Mouse (Mus musculus) testis, adult 2 months (tissue): ENCODE data around the gene Dctn1. TPM values are rescaled to one million over a fixed set of nuclear protein-coding genes. Genes with fewer than 3 reads are reported as not detected.
A peak's percentile ranks its signal among the peaks of the same experiment; 100 is the strongest.
"Not testable (repeated sequence)": the region's sequence is repeated elsewhere in the genome, so short reads cannot be mapped to it uniquely, and the experiment has no call there.

Source experiments
- H3K27ac ChIP-seq: fragments of 200-500 bp; 2 replicates; pipeline ENCODE4 v1.5.1; 2012; ENCODE audit warnings: low read depth, low read length; ENCODE audit not compliant: control insufficient read depth, insufficient read depth
- H3K27me3 ChIP-seq: fragments of 200-500 bp; 2 replicates; pipeline ENCODE4 v1.6.1; 2012; ENCODE audit warnings: mild to moderate bottlenecking, low read length, moderate library complexity; ENCODE audit not compliant: control insufficient read depth, insufficient read depth
- H3K36me3 ChIP-seq: fragments of 200-500 bp; 2 replicates; pipeline ENCODE4 v1.6.1; 2012; ENCODE audit warnings: mild to moderate bottlenecking, low read length; ENCODE audit not compliant: control insufficient read depth, insufficient read depth
- H3K4me1 ChIP-seq: fragments of 200-500 bp; 2 replicates; pipeline ENCODE4 v1.6.1; 2012; ENCODE audit warnings: low read length; ENCODE audit not compliant: control insufficient read depth, insufficient read depth
- H3K4me3 ChIP-seq: fragments of 200-500 bp; 2 replicates; pipeline ENCODE4 v1.5.1; 2012; ENCODE audit warnings: low read depth, mild to moderate bottlenecking, low read length, moderate library complexity, mixed read lengths; ENCODE audit not compliant: control insufficient read depth
- CTCF ChIP-seq: fragments of 200-500 bp; IDR thresholded peaks from 2 replicates; pipeline ENCODE4 v1.5.1; 2012; ENCODE audit warnings: low read depth, mild to moderate bottlenecking, inconsistent platforms, low read length, moderate library complexity; ENCODE audit not compliant: control insufficient read depth, insufficient read depth, insufficient replicate concordance
- POLR2A ChIP-seq: fragments of 200-500 bp; IDR thresholded peaks from 2 replicates; pipeline ENCODE4 v1.6.1; 2012; ENCODE audit warnings: low read depth, mild to moderate bottlenecking, inconsistent platforms, low read length, moderate library complexity; ENCODE audit not compliant: control insufficient read depth
- polyA plus RNA-seq: library from polyadenylated mRNA; depleted of rRNA; stranded (reverse); fragments of >200 nt; gene quantifications from 2 replicates; pipeline ENCODE4 v1.2.3, GENCODE M21; 2012

Dctn1 gene
- polyA plus RNA-seq, 1 experiment: 49.3 TPM

DNA sequence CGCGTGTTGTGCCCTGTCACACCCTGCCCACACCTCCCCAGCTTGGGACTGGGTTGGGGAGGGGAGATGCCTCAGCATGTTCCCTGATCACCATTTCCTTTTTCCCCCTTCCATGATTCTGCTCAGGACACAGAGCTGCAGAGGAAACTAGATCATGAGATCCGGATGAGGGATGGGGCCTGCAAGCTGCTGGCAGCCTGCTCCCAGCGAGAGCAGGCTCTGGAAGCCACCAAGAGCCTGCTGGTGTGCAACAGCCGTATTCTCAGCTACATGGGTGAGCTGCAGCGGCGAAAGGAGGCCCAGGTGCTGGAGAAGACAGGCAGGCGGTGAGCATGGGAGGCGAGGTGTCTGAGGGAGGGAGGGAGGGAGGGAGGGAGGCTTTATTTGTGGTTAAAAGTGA, 19.9 kb upstream of the Dctn1 start:
- no peak overlapping the region for H3K27ac ChIP-seq
- no peak overlapping the region for H3K4me3 ChIP-seq
- TF ChIP-seq POLR2A (no peak), CTCF (no peak)
- no peaks in the 10 kb centered on the region for H3K36me3 ChIP-seq
- peaks cover 7% of the 10 kb centered on the region for H3K4me1 ChIP-seq
- H3K27me3 ChIP-seq: no peaks in the 10 kb centered on the region

DNA sequence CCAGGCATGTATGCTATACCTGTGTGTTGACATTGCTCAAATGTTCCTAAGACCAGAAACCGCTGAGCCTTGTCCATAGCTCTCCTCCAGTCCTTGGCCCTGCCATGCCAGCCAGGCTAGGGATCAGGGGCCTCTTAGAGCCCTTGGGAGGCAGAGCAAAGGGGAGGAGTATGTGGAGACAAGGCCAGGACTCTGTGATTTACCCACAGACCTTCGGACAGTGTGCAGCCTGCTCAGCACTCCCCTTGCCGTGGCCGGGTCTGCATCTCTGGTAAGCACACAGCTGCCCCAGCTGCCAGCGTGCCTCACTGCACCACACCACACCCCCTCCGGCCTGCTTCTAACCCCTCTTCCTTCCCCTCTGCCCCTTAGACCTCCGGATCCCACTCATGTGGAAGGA, 18.4 kb upstream of the Dctn1 start:
- TF ChIP-seq CTCF: no peak
- no peak for TF ChIP-seq POLR2A
- Histone ChIP-seq H3K4me1 (peaks cover 2% of the 10 kb centered on the region), H3K4me3 (no peak overlapping the region), H3K36me3 (no peaks in the 10 kb centered on the region), H3K27ac (no peak overlapping the region), H3K27me3 (no peaks in the 10 kb centered on the region)

DNA sequence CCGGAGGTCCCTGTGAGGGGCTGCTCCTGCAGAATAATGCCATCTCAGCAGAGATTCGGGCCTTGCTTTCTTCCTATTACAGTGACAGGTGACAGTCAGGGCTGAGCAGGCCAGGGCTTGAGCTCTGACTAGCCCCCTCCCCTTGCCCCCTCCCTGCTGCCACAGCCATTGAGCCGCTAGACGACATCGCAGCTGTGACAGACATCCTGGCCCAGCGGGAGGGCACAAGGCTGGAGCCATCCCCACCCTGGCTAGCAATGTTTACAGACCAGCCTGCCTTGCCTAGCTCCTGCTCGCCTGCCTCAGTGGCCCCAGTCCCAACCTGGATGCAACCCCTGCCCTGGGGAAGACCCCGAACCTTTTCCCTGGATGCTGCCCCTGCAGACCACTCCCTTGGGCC, 14.0 kb upstream of the Dctn1 start:
- no peak overlapping the region for H3K4me3 ChIP-seq
- no peaks in the 10 kb centered on the region for H3K36me3 ChIP-seq
- TF ChIP-seq CTCF (no peak), POLR2A (no peak)
- no peak overlapping the region for H3K27ac ChIP-seq
- H3K27me3 ChIP-seq: no peaks in the 10 kb centered on the region
- H3K4me1 ChIP-seq: peaks cover 6% of the 10 kb centered on the region; the same call in 1 of the 2 replicates

DNA sequence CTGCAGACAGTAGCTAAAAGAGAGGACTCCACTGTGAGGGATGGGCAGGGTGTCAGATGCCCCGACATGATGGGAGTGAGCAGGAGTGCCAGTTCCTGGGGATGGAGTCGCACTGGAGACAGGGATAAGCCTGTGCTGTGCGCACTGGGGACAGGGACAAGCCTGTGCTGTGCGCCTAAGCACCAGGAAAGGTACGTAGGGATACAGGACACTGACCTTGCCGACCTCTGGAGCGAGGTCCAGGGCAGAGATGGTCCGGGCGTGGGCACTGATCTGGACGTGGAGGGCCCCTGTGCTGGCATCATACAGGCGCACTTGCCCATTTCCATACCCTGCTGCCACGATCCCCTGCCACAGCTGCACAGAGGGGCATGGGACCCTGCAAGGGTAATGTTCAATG, 12.7 kb upstream of the Dctn1 start:
- Histone ChIP-seq H3K4me3 (no peak overlapping the region), H3K36me3 (no peaks in the 10 kb centered on the region), H3K4me1 (peaks cover 6% of the 10 kb centered on the region; the same call in 1 of the 2 replicates), H3K27me3 (no peaks in the 10 kb centered on the region), H3K27ac (no peak overlapping the region)
- TF ChIP-seq CTCF (no peak), POLR2A (no peak)

DNA sequence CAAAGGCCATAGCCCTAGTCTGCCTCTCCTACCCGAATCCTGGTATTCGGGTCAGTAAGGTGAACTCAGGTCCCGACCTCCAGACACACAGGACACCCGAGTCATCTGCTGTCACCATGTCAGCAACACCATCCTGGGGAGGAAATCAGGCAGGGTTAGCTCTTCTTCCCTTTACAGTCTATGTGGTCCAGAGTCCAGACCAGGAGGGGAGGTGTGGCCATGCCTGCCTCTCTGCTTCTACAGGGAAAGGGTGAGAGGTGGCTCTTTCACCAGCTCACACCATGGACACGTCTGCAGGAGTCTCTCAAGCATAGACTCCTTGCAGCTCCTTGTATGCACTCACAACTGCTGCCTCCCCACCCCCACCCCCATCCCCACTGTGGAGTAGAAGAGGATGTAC, 12.2 kb upstream of the Dctn1 start:
- Histone ChIP-seq H3K4me3 (no peak overlapping the region), H3K36me3 (no peaks in the 10 kb centered on the region), H3K27me3 (no peaks in the 10 kb centered on the region), H3K4me1 (peaks cover 6% of the 10 kb centered on the region; the same call in 1 of the 2 replicates), H3K27ac (no peak overlapping the region)
- TF ChIP-seq CTCF (no peak), POLR2A (no peak)

DNA sequence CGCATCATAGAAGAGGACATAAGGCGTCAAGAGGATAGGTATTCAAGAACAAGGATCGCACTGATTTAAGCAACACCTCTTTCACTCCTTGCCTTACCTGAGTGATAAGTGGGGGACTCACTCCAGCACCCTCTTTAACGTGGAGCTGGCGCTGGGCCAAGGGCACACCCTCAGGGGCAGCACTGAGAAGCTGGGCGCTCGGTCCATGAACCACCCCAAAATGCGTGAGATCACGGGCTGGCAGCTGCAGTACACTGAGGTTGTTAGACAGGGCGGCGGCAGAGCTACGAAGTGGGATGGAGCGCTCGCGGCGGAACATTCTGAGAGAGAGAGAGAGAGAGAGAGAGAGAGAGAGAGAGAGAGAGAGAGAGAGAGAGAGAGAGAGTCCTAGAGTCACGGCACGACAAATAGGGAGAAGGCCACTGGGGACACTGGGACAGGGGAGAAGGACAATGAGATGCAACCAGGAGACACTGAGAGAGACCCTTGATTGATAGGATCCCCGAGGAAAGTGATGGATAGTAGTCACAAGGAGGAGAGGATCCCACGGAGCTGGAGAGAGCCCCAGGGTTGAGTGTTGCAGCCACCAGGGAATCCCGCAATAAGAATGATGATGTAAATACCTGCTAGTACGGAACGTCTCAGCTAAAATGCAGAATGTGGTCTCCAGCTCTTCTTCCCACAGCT, 10.0 kb upstream of the Dctn1 start:
- H3K27ac ChIP-seq: peak overlapping the region; percentile 50

DNA sequence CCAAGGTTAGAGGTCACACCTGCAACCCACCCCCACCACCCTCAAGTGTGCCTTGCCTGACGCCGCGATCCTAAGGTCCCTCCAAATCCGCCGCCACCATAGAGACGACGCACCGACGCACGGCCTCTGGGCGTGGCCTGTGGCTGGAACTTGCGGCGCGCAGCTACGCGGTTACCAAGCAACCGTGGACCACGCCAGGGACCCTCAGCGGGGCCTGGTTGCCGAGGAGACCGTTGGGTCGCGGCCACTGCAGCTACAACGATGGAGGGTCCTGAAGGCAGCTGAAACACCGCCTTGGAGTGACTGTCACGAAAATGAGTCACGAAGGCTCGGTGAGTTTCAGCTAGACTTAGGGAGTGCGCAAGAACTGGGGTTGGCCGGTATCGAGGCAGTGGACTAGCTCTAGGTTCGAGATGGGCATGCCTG, 9.4 kb upstream of the Dctn1 start, which contains the start of the genes Wdr54 and 1700003E16Rik:
TSS of gene Wdr54 (minus strand) at position 139 of the 426 bp plus-strand sequence.
TSS of gene 1700003E16Rik (plus strand) at position 146 of the 426 bp plus-strand sequence.
- no peaks in the 10 kb centered on the region for H3K27me3 ChIP-seq
- TF ChIP-seq POLR2A: peak; percentile 85
- no peak for TF ChIP-seq CTCF
- H3K36me3 ChIP-seq: no peaks in the 10 kb centered on the region
- peak within 1 kb of the TSS; percentile 96 for H3K27ac ChIP-seq
- peak within 1 kb of the TSS; percentile 98 for H3K4me3 ChIP-seq
- peaks cover 8% of the 10 kb centered on the region; the same call in 1 of the 2 replicates for H3K4me1 ChIP-seq

More for the DNA sequence above, 10.0 kb upstream of the Dctn1 start:
- Histone ChIP-seq H3K4me1 (peaks cover 6% of the 10 kb centered on the region; the same call in 1 of the 2 replicates), H3K27me3 (no peaks in the 10 kb centered on the region), H3K4me3 (peak overlapping the region; percentile 98), H3K36me3 (no peaks in the 10 kb centered on the region)
- TF ChIP-seq CTCF (no peak), POLR2A (no peak)

GRCm38 (mm10) chr6:83159456-83159855, 6.3 kb upstream of the Dctn1 start:
- not testable (repeated sequence) for H3K36me3 ChIP-seq, H3K27me3 ChIP-seq, H3K27ac ChIP-seq
- Histone ChIP-seq H3K4me1 (peaks cover 23% of the 10 kb centered on the region), H3K4me3 (peak overlapping the region; percentile 53; the same call in 1 of the 2 replicates)
